Mouse (Mus musculus): Measurements from ENCODE around the gene Cplx3.

GRCm38 (mm10) chr9:57627191-57627590, 21.1 kb upstream of the Cplx3 start:
- TF ChIP-seq MYC (IDR thresholded peaks at IDR 0.05; ENCODE audit: low read depth, low read length), result no peak
- no peak for TF ChIP-seq CHD1 (IDR thresholded peaks at IDR 0.05; ENCODE audit: low read depth, low read length)
- TF ChIP-seq CTCF (IDR thresholded peaks at IDR 0.05 in 2 of 3, conservative IDR thresholded peaks at IDR 0.05 in 1 of 3; ENCODE audit: control insufficient read depth in 1 of 3, insufficient read depth in 1 of 3, low read depth in 2 of 3, low read length in 3 of 3, poor library complexity in 1 of 3, severe bottlenecking in 1 of 3), result no peak
- no peak for TF ChIP-seq ZKSCAN1 (IDR thresholded peaks at IDR 0.05; ENCODE audit: low read depth, low read length)
- TF ChIP-seq E2F4 (IDR thresholded peaks at IDR 0.05; ENCODE audit: borderline replicate concordance, low read depth, low read length), result no peak
- TF ChIP-seq MXI1 (IDR thresholded peaks at IDR 0.05; ENCODE audit: low read depth, low read length), result no peak
- TF ChIP-seq ZNF384 (IDR thresholded peaks at IDR 0.05; ENCODE audit: low read depth, low read length), result no peak
- no peak for TF ChIP-seq POLR2A (IDR thresholded peaks at IDR 0.05; ENCODE audit: control insufficient read depth in 1 of 2, insufficient read depth in 1 of 2, low read depth in 1 of 2, low read length in 2 of 2, poor library complexity in 1 of 2)
- TF ChIP-seq MAX (IDR thresholded peaks at IDR 0.05; ENCODE audit: low read length), result no peak
- TF ChIP-seq KAT2A (conservative IDR thresholded peaks at IDR 0.05; ENCODE audit: low read depth, low read length), result no peak
- TF ChIP-seq ZC3H11A (IDR thresholded peaks at IDR 0.05; ENCODE audit: low read depth, low read length), result no peak
